Mouse (Mus musculus): ENCODE data around the gene Anxa3. TPM values are rescaled to one million over a fixed set of nuclear protein-coding genes. Genes with fewer than 3 reads are reported as not detected.

Gene Anxa3
- polyA plus RNA-seq, 1 experiment, result 65.4 TPM

- no peaks in the 10 kb centered on the region for H3K36me3 ChIP-seq (ENCODE audit: control insufficient read depth, insufficient read depth, low read length)
- H3K27me3 ChIP-seq (ENCODE audit: control insufficient read depth, insufficient read depth, low read length), result no peaks in the 10 kb centered on the region
- H3K4me1 ChIP-seq (ENCODE audit: control insufficient read depth, insufficient read depth, low read length), result no peaks in the 10 kb centered on the region
- TF ChIP-seq POLR2A (IDR thresholded peaks at IDR 0.05; ENCODE audit: control insufficient read depth, low read depth, low read length) (no peak), CTCF (IDR thresholded peaks at IDR 0.05; ENCODE audit: control insufficient read depth, insufficient read depth, insufficient replicate concordance, low read depth, low read length) (no peak)
- no peak overlapping the region for H3K27ac ChIP-seq (ENCODE audit: control insufficient read depth, insufficient read depth, low read depth, low read length)
- no peak overlapping the region for H3K4me3 ChIP-seq (ENCODE audit: control insufficient read depth, low read depth, low read length)
Observed at GRCm38 (mm10) chr5:96870996-96871395, 77.9 kb downstream of the Anxa3 start.

DNA sequence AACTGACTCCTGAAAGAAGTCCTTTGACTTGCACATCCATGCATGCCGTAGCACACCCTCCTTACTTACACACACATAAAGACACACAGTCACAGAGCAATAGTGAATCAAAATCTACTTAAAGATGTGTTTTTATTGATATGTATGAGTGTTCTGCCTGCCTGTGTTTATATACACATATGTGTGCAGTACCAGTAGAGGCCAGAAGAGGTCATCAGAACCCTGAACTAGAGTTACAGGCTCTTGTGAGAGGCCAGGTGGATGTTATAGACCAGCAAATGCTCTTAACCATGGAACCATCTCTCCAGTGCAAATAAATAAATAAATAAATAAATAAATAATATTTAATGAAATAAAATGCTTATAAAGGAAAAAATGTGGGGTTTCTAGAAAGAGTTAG lies 85.0 kb downstream of the Anxa3 start:
- Histone ChIP-seq H3K27ac (ENCODE audit: control insufficient read depth, insufficient read depth, low read depth, low read length) (no peak overlapping the region), H3K4me1 (ENCODE audit: control insufficient read depth, insufficient read depth, low read length) (no peaks in the 10 kb centered on the region), H3K4me3 (ENCODE audit: control insufficient read depth, low read depth, low read length) (no peak overlapping the region), H3K36me3 (ENCODE audit: control insufficient read depth, insufficient read depth, low read length) (no peaks in the 10 kb centered on the region), H3K27me3 (ENCODE audit: control insufficient read depth, insufficient read depth, low read length) (no peaks in the 10 kb centered on the region)
- no peak for TF ChIP-seq CTCF (IDR thresholded peaks at IDR 0.05; ENCODE audit: control insufficient read depth, insufficient read depth, insufficient replicate concordance, low read depth, low read length)
- TF ChIP-seq POLR2A (IDR thresholded peaks at IDR 0.05; ENCODE audit: control insufficient read depth, low read depth, low read length), result no peak

GRCm38 (mm10) chr5:96878851-96879540 lies 85.9 kb downstream of the Anxa3 start:
- TF ChIP-seq POLR2A (IDR thresholded peaks at IDR 0.05; ENCODE audit: control insufficient read depth, low read depth, low read length) (no peak), CTCF (IDR thresholded peaks at IDR 0.05; ENCODE audit: control insufficient read depth, insufficient read depth, insufficient replicate concordance, low read depth, low read length) (no peak)
- Histone ChIP-seq H3K4me3 (ENCODE audit: control insufficient read depth, low read depth, low read length) (no peak overlapping the region), H3K27ac (ENCODE audit: control insufficient read depth, insufficient read depth, low read depth, low read length) (no peak overlapping the region), H3K4me1 (ENCODE audit: control insufficient read depth, insufficient read depth, low read length) (no peaks in the 10 kb centered on the region), H3K36me3 (ENCODE audit: control insufficient read depth, insufficient read depth, low read length) (no peaks in the 10 kb centered on the region), H3K27me3 (ENCODE audit: control insufficient read depth, insufficient read depth, low read length) (no peaks in the 10 kb centered on the region)

GRCm38 (mm10) chr5:96880231-96880630 lies 87.1 kb downstream of the Anxa3 start:
- H3K4me1 ChIP-seq (ENCODE audit: control insufficient read depth, insufficient read depth, low read length), result no peaks in the 10 kb centered on the region
- H3K27ac ChIP-seq (ENCODE audit: control insufficient read depth, insufficient read depth, low read depth, low read length), result no peak overlapping the region
- no peak overlapping the region for H3K4me3 ChIP-seq (ENCODE audit: control insufficient read depth, low read depth, low read length)
- TF ChIP-seq CTCF (IDR thresholded peaks at IDR 0.05; ENCODE audit: control insufficient read depth, insufficient read depth, insufficient replicate concordance, low read depth, low read length) (no peak), POLR2A (IDR thresholded peaks at IDR 0.05; ENCODE audit: control insufficient read depth, low read depth, low read length) (no peak)
- no peaks in the 10 kb centered on the region for H3K27me3 ChIP-seq (ENCODE audit: control insufficient read depth, insufficient read depth, low read length)
- H3K36me3 ChIP-seq (ENCODE audit: control insufficient read depth, insufficient read depth, low read length), result no peaks in the 10 kb centered on the region

DNA sequence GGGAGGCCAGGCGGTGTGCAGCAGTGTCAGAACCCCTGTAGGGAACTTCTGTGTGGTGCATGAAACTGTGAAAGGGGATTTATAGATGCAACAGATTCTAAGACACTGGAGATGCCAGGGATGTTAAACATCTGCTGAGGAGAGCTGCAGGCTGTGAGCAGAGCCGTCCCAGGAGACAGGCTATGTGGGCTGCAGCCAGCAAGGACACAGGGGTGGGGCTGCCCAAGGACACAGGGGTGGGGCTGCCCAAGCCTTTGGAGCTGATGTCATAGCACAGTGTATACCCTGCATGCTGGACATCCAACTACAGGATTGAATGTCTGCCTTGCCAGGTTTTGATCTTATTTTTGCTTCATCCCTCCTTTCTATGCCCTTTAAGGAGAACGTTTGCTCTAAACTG lies 88.0 kb downstream of the Anxa3 start:
- no peak overlapping the region for H3K4me3 ChIP-seq (ENCODE audit: control insufficient read depth, low read depth, low read length)
- peaks cover 3% of the 10 kb centered on the region for H3K4me1 ChIP-seq (ENCODE audit: control insufficient read depth, insufficient read depth, low read length)
- H3K36me3 ChIP-seq (ENCODE audit: control insufficient read depth, insufficient read depth, low read length), result no peaks in the 10 kb centered on the region
- no peak for TF ChIP-seq POLR2A (IDR thresholded peaks at IDR 0.05; ENCODE audit: control insufficient read depth, low read depth, low read length)
- TF ChIP-seq CTCF (IDR thresholded peaks at IDR 0.05; ENCODE audit: control insufficient read depth, insufficient read depth, insufficient replicate concordance, low read depth, low read length), result no peak
- H3K27me3 ChIP-seq (ENCODE audit: control insufficient read depth, insufficient read depth, low read length), result no peaks in the 10 kb centered on the region
- H3K27ac ChIP-seq (ENCODE audit: control insufficient read depth, insufficient read depth, low read depth, low read length), result no peak overlapping the region

DNA sequence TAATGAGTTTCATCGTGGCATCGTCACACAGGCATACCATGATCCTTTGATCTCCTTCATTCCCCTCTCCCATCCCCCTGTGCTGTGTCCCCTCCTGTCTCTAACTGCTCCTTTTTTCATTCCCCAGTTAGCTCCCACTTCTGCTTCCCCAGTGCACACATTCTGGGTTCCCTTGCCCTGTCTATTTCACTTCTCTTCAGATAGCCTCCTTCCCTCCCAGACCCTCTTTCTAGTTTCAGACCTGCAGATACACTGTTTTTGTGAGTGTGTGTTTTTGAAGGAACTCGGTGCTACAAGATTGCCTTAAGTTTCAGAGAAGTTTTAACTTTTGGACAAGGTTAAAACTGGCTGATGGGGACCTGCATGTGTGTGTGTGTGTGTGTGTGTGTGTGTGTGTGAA lies 88.5 kb downstream of the Anxa3 start:
- no peaks in the 10 kb centered on the region for H3K36me3 ChIP-seq (ENCODE audit: control insufficient read depth, insufficient read depth, low read length)
- TF ChIP-seq POLR2A (IDR thresholded peaks at IDR 0.05; ENCODE audit: control insufficient read depth, low read depth, low read length) (no peak), CTCF (IDR thresholded peaks at IDR 0.05; ENCODE audit: control insufficient read depth, insufficient read depth, insufficient replicate concordance, low read depth, low read length) (no peak)
- H3K4me3 ChIP-seq (ENCODE audit: control insufficient read depth, low read depth, low read length), result no peak overlapping the region
- H3K27ac ChIP-seq (ENCODE audit: control insufficient read depth, insufficient read depth, low read depth, low read length), result no peak overlapping the region
- peaks cover 3% of the 10 kb centered on the region for H3K4me1 ChIP-seq (ENCODE audit: control insufficient read depth, insufficient read depth, low read length)
- H3K27me3 ChIP-seq (ENCODE audit: control insufficient read depth, insufficient read depth, low read length), result no peaks in the 10 kb centered on the region

DNA sequence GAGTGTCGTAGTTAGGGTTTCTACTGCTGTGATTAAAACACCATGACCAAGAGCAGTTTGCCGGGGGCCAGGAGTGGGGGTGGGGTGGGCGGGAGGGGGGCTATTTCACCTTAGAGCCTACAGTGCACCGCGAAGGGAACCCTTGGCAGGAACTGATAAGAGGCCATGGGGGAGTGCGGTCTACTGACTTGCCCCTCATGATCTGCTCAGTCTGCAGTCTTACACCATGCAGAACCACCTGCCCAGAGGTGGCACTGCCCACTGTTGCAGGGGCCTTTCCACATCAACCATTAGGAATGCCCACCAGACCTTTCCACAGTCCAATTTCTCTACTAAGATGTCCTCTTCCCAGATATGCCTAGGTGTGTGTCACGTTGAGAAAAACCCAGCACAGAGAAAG lies 92.1 kb downstream of the Anxa3 start:
- H3K4me3 ChIP-seq (ENCODE audit: control insufficient read depth, low read depth, low read length), result no peak overlapping the region
- peaks cover 3% of the 10 kb centered on the region for H3K4me1 ChIP-seq (ENCODE audit: control insufficient read depth, insufficient read depth, low read length)
- TF ChIP-seq POLR2A (IDR thresholded peaks at IDR 0.05; ENCODE audit: control insufficient read depth, low read depth, low read length), result no peak
- TF ChIP-seq CTCF (IDR thresholded peaks at IDR 0.05; ENCODE audit: control insufficient read depth, insufficient read depth, insufficient replicate concordance, low read depth, low read length), result no peak
- no peaks in the 10 kb centered on the region for H3K36me3 ChIP-seq (ENCODE audit: control insufficient read depth, insufficient read depth, low read length)
- no peaks in the 10 kb centered on the region for H3K27me3 ChIP-seq (ENCODE audit: control insufficient read depth, insufficient read depth, low read length)
- no peak overlapping the region for H3K27ac ChIP-seq (ENCODE audit: control insufficient read depth, insufficient read depth, low read depth, low read length)
